Comparison of ENCODE assay signal across 17 mouse cellular contexts in genomic region chr5:130124271-130124670, GRCm38 (mm10). TPM values are rescaled to one million over a fixed set of nuclear protein-coding genes. Genes with fewer than 3 reads are reported as not detected.
DNase-seq lines count a peak whose midpoint lies in the region; ATAC-seq and TF ChIP-seq lines count a peak whose summit lies in the region.
"Had no signal": no experiment of that assay in that cellular context is flagged by ENCODE, and none has a peak within 500 bp of the region (broad histone marks: within the 10 kb centered on the region; RNA-seq: fewer than 3 reads in every experiment).

No protein-coding gene starts in this region.

- H3K36me3 ChIP-seq in heart, postnatal 0 days (replicated peaks; ENCODE audit: control insufficient read depth, insufficient read depth, low read length): no peaks in the 10 kb centered on the region
- H3K36me3 ChIP-seq in kidney, postnatal 0 days (ENCODE audit: insufficient read depth, low read length): no peaks in the 10 kb centered on the region
- H3K36me3 ChIP-seq in embryonic facial prominence, embryonic 15.5 days: no peaks in the 10 kb centered on the region
- H3K36me3 ChIP-seq: forebrain, embryonic 12.5 days; stomach, embryonic 15.5 days had no signal

- no peak for TF ChIP-seq POLR2A in brain, embryonic 14.5 days (IDR thresholded peaks at IDR 0.05; ENCODE audit: borderline replicate concordance, extremely low read depth, insufficient read depth, insufficient read length, poor library complexity, severe bottlenecking)

- TF ChIP-seq EP300 in heart, postnatal 0 days (IDR thresholded peaks at IDR 0.05; ENCODE audit: low read depth): no peak

- H3K27me3 ChIP-seq in heart, postnatal 0 days (ENCODE audit: control insufficient read depth, insufficient read depth, low read length): no peaks in the 10 kb centered on the region
- H3K27me3 ChIP-seq in kidney, postnatal 0 days (ENCODE audit: insufficient read depth, low read length): no peaks in the 10 kb centered on the region
- H3K27me3 ChIP-seq in embryonic facial prominence, embryonic 15.5 days: no peaks in the 10 kb centered on the region
- H3K27me3 ChIP-seq: forebrain, embryonic 12.5 days; stomach, embryonic 15.5 days had no signal

- peak; percentile 13 for DNase-seq in heart, postnatal 0 days (ENCODE audit: low spot score)
- no peak for DNase-seq in heart, adult 9 months (ENCODE audit: low spot score in 2 of 2)
- DNase-seq in kidney, postnatal 0 days (ENCODE audit: low spot score): peak; percentile 80
- DNase-seq in kidney, adult 18-20 months: no peak
- DNase-seq in brain, embryonic 14.5 days (ENCODE audit: low read depth): peak; percentile 36
- no peak for DNase-seq in urinary bladder, postnatal 36 days (ENCODE audit: low spot score in 2 of 2)
- DNase-seq: adrenal gland, postnatal 25 days; cerebellum, adult 8-10 months; layer of hippocampus, postnatal 36 days; liver; liver, postnatal 0 days; lung, postnatal 14 days; thymus, adult 2 months had no signal

- H3K27ac ChIP-seq in heart, postnatal 0 days (ENCODE audit: low read depth): peak overlapping the region; percentile 30; the same call in 1 of the 2 replicates
- 0 out of 2 replicates have a peak overlapping the region, but pooled peaks have one; percentile 54 for H3K27ac ChIP-seq in kidney, postnatal 0 days
- 0 out of 2 replicates have a peak overlapping the region, but pooled peaks have one; percentile 34 for H3K27ac ChIP-seq in embryonic facial prominence, embryonic 15.5 days (replicated peaks)
- H3K27ac ChIP-seq: forebrain, embryonic 12.5 days; stomach, embryonic 15.5 days had no signal

- WGBS in heart, postnatal 0 days: 60% methylated on average over 5 of the region's 5 CpGs
- 54% methylated on average over 5 of the region's 5 CpGs for WGBS in kidney, postnatal 0 days
- 50% methylated on average over 5 of the region's 5 CpGs for WGBS in embryonic facial prominence, embryonic 15.5 days

- no peaks in the 10 kb centered on the region for H3K9me3 ChIP-seq in heart, postnatal 0 days (replicated peaks; ENCODE audit: control insufficient read depth, low read length)
- H3K9me3 ChIP-seq in kidney, postnatal 0 days (replicated peaks; ENCODE audit: low read length): no peaks in the 10 kb centered on the region
- H3K9me3 ChIP-seq in embryonic facial prominence, embryonic 15.5 days (replicated peaks): no peaks in the 10 kb centered on the region
- H3K9me3 ChIP-seq: forebrain, embryonic 12.5 days; megakaryocyte, embryonic 14.5 days; stomach, embryonic 15.5 days had no signal

- no peak for TF ChIP-seq CTCF in heart, postnatal 0 days (IDR thresholded peaks at IDR 0.05; ENCODE audit: low read depth)
- TF ChIP-seq CTCF in kidney, postnatal 0 days (IDR thresholded peaks at IDR 0.05; ENCODE audit: low read depth): no peak
- no peak for TF ChIP-seq CTCF in brain, embryonic 14.5 days (IDR thresholded peaks at IDR 0.05; ENCODE audit: borderline replicate concordance, extremely low read depth, insufficient read depth, insufficient read length)

- H3K4me2 ChIP-seq in heart, postnatal 0 days (ENCODE audit: low read depth, low read length): no peak overlapping the region
- no peak overlapping the region for H3K4me2 ChIP-seq in kidney, postnatal 0 days (ENCODE audit: low read length)
- H3K4me2 ChIP-seq in embryonic facial prominence, embryonic 15.5 days (replicated peaks): no peak overlapping the region
- H3K4me2 ChIP-seq: forebrain, embryonic 12.5 days; stomach, embryonic 15.5 days had no signal

- no peak overlapping the region for H3K9ac ChIP-seq in heart, postnatal 0 days (replicated peaks; ENCODE audit: low read depth, low read length)
- H3K9ac ChIP-seq in kidney, postnatal 0 days (ENCODE audit: low read depth, low read length): no peak overlapping the region
- no peak overlapping the region for H3K9ac ChIP-seq in embryonic facial prominence, embryonic 15.5 days
- H3K9ac ChIP-seq: forebrain, embryonic 12.5 days; liver, postnatal 0 days; stomach, embryonic 15.5 days had no signal

- no peak for ATAC-seq in heart, postnatal 0 days (ENCODE audit: insufficient read depth, low read depth)
- no peak for ATAC-seq in kidney, postnatal 0 days (replicated peaks; ENCODE audit: low FRiP score, low read depth)
- ATAC-seq in embryonic facial prominence, embryonic 15.5 days (ENCODE audit: insufficient number of reproducible peaks, low FRiP score, low TSS enrichment, low read depth): no peak
- ATAC-seq: liver, postnatal 0 days had no signal

- peaks cover 5% of the 10 kb centered on the region; the same call in 1 of the 2 replicates for H3K4me1 ChIP-seq in heart, postnatal 0 days (ENCODE audit: control insufficient read depth, insufficient read depth)
- no peaks in the 10 kb centered on the region for H3K4me1 ChIP-seq in kidney, postnatal 0 days (replicated peaks; ENCODE audit: insufficient read depth, low read length)
- H3K4me1 ChIP-seq in embryonic facial prominence, embryonic 15.5 days: peaks cover 29% of the 10 kb centered on the region

- no peak overlapping the region for H3K4me3 ChIP-seq in heart, postnatal 0 days (ENCODE audit: low read depth, low read length)
- H3K4me3 ChIP-seq in kidney, postnatal 0 days (replicated peaks; ENCODE audit: low read depth, low read length): no peak overlapping the region
- no peak overlapping the region for H3K4me3 ChIP-seq in embryonic facial prominence, embryonic 15.5 days (replicated peaks)
- H3K4me3 ChIP-seq: forebrain, embryonic 12.5 days; megakaryocyte, embryonic 14.5 days; stomach, embryonic 15.5 days had no signal

RNA-seq across cellular contexts. Expression of gene Kctd7, which starts 20.4 kb away (rescaled TPM):
- total RNA-seq in heart, postnatal 0 days (2014; rRNA removed; ENCODE audit: low replicate concordance): 1.2 and 4.8 TPM in 2 replicates
- polyA plus RNA-seq in heart, postnatal 0 days (2015; fragmentation: Nextera tagmentation; extraction: Ambion mirVana): 3.7 and 4.2 TPM in 2 replicates
- 4.0 and 4.2 TPM in 2 replicates for polyA plus RNA-seq in kidney, postnatal 0 days (2015; fragmentation: Nextera tagmentation; extraction: Ambion mirVana)
- 11.7 and 12.4 TPM in 2 replicates for polyA plus RNA-seq in brain, embryonic 14.5 days (2012; rRNA removed)
- polyA plus RNA-seq in embryonic facial prominence, embryonic 15.5 days (2015; fragmentation: Nextera tagmentation; extraction: Ambion mirVana): 6.1 and 7.4 TPM in 2 replicates

RNA-seq across cellular contexts. Expression of gene Rabgef1, which starts 47.3 kb away (rescaled TPM):
- 4.6 and 17.5 TPM in 2 replicates for total RNA-seq in heart, postnatal 0 days (2014; rRNA removed; ENCODE audit: low replicate concordance)
- 16.7 and 19.8 TPM in 2 replicates for polyA plus RNA-seq in heart, postnatal 0 days (2015; fragmentation: Nextera tagmentation; extraction: Ambion mirVana)
- 28.1 and 31.8 TPM in 2 replicates for polyA plus RNA-seq in kidney, postnatal 0 days (2015; fragmentation: Nextera tagmentation; extraction: Ambion mirVana)
- polyA plus RNA-seq in brain, embryonic 14.5 days (2012; rRNA removed): 32.2 and 34.5 TPM in 2 replicates
- 30.1 and 32.6 TPM in 2 replicates for polyA plus RNA-seq in embryonic facial prominence, embryonic 15.5 days (2015; fragmentation: Nextera tagmentation; extraction: Ambion mirVana)

RNA-seq across cellular contexts. Expression of gene Tpst1, which starts 51.1 kb away (rescaled TPM):
- 12.2 and 20.7 TPM in 2 replicates for total RNA-seq in heart, postnatal 0 days (2014; rRNA removed; ENCODE audit: low replicate concordance)
- 23.7 and 27.9 TPM in 2 replicates for polyA plus RNA-seq in heart, postnatal 0 days (2015; fragmentation: Nextera tagmentation; extraction: Ambion mirVana)
- 63.9 and 66.5 TPM in 2 replicates for polyA plus RNA-seq in kidney, postnatal 0 days (2015; fragmentation: Nextera tagmentation; extraction: Ambion mirVana)
- polyA plus RNA-seq in brain, embryonic 14.5 days (2012; rRNA removed): 27.3 and 32.9 TPM in 2 replicates
- polyA plus RNA-seq in embryonic facial prominence, embryonic 15.5 days (2015; fragmentation: Nextera tagmentation; extraction: Ambion mirVana): 99.2 and 111 TPM in 2 replicates

Comparison
In these comparisons a context has a peak if more than half of its experiments do, and no peak if none do; other contexts are left out.
1. DNase-seq: peak in heart, postnatal 0 days (single experiment), kidney, postnatal 0 days (single experiment) and brain, embryonic 14.5 days (single experiment); none in heart, adult 9 months (0 of 2), kidney, adult 18-20 months (single experiment) and urinary bladder, postnatal 36 days (0 of 2).
2. Peak in every context shown above with its lines, with median percentiles within 50 percentile points of each other: H3K27ac ChIP-seq.